Mouse (Mus musculus): ENCODE results near the gene Rab29. TPM values are rescaled to one million over a fixed set of nuclear protein-coding genes. Genes with fewer than 3 reads are reported as not detected.

Rab29 gene
- polyA plus RNA-seq, 1 experiment, result 3.5 TPM

GRCm38 (mm10) chr1:131882787-131883186 is 15.8 kb downstream of the Rab29 start:
- Histone ChIP-seq H3ac (ENCODE audit: control insufficient read depth, insufficient read length) (no peak overlapping the region), H3K4me2 (ENCODE audit: low read depth) (no peak overlapping the region), H3K27me3 (ENCODE audit: control insufficient read depth, insufficient read depth, insufficient read length) (peaks cover 11% of the 10 kb centered on the region), H3K36me3 (ENCODE audit: control insufficient read depth, insufficient read depth) (no peaks in the 10 kb centered on the region), H3K79me2 (ENCODE audit: control insufficient read depth, insufficient read depth) (no peaks in the 10 kb centered on the region), H3K4me3 (no peak overlapping the region)
- TF ChIP-seq SRF (IDR thresholded peaks at IDR 0.05; ENCODE audit: control insufficient read depth, insufficient read length, low read depth), result no peak
- no peak for TF ChIP-seq E2F4 (IDR thresholded peaks at IDR 0.05; ENCODE audit: insufficient read depth)
- TF ChIP-seq POLR2A (IDR thresholded peaks at IDR 0.05; ENCODE audit: insufficient read length, low read depth), result no peak
- no peak for TF ChIP-seq TCF12 (IDR thresholded peaks at IDR 0.05; ENCODE audit: insufficient read depth, poor library complexity, severe bottlenecking)
- TF ChIP-seq TCF3 (IDR thresholded peaks at IDR 0.05; ENCODE audit: insufficient read length, low read depth), result no peak
- TF ChIP-seq POLR2AphosphoS2 (IDR thresholded peaks at IDR 0.05; ENCODE audit: insufficient read length, low read depth), result no peak
- TF ChIP-seq CEBPB (IDR thresholded peaks at IDR 0.05; ENCODE audit: insufficient read depth, poor library complexity, severe bottlenecking), result no peak
- TF ChIP-seq MYOD1 (IDR thresholded peaks at IDR 0.05; ENCODE audit: control insufficient read depth in 1 of 3, insufficient read length in 2 of 3, low read depth in 2 of 3), result no peak
- no peak for TF ChIP-seq USF1 (IDR thresholded peaks at IDR 0.05; ENCODE audit: low read depth)

DNA sequence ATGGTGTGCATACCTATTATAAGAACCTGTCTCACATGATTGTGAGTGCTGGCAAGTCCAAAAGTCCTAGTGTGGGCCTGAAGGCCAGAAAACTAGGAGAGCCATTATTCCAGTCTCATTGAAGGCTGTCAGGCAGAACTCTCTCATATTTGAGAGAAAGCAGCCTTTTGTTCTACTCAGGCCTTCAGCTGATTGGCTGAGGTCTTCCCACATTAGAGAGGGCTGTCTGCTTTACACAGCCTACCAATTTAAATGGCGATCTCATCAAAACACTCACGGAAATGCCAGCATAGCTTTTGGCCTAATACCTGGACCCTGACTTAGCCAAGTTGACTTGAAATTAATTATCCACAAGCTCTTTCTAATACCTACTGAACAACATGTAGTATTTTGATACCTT is 19.1 kb downstream of the Rab29 start:
- no peak overlapping the region for H3ac ChIP-seq (ENCODE audit: control insufficient read depth, insufficient read length)
- peaks cover 19% of the 10 kb centered on the region for H3K27me3 ChIP-seq (ENCODE audit: control insufficient read depth, insufficient read depth, insufficient read length)
- H3K4me3 ChIP-seq, result no peak overlapping the region
- H3K79me2 ChIP-seq (ENCODE audit: control insufficient read depth, insufficient read depth), result no peaks in the 10 kb centered on the region
- no peaks in the 10 kb centered on the region for H3K36me3 ChIP-seq (ENCODE audit: control insufficient read depth, insufficient read depth)
- no peak for TF ChIP-seq SRF (IDR thresholded peaks at IDR 0.05; ENCODE audit: control insufficient read depth, insufficient read length, low read depth)
- TF ChIP-seq MAX (IDR thresholded peaks at IDR 0.05; ENCODE audit: low read depth), result no peak
- TF ChIP-seq MYOG (IDR thresholded peaks at IDR 0.05; ENCODE audit: control insufficient read depth in 1 of 3, insufficient read depth in 1 of 3, insufficient read length in 2 of 3, low read depth in 2 of 3), result no peak
- no peak for TF ChIP-seq CEBPB (IDR thresholded peaks at IDR 0.05; ENCODE audit: insufficient read depth, poor library complexity, severe bottlenecking)
- TF ChIP-seq TCF3 (IDR thresholded peaks at IDR 0.05; ENCODE audit: insufficient read length, low read depth), result no peak
- no peak overlapping the region for H3K4me2 ChIP-seq (ENCODE audit: low read depth)

DNA sequence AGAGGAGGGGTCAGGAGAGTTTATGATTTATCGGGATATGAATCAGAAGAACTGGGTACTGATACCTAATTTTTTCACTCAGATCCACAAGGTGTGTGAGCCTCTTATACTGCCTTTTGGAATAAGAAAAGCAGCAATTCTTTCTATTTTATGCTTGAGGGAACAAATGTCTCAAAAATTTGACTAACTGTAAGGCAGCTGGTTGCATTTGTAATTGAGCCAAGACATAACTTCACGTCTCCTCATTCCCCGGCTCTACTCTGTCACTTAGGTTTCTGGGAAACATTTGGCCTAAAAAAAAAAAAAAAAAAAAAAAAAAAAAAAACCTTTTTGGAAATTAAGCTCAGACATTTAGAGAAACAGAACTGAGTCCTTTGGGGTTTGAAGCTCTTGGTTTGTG is 19.6 kb downstream of the Rab29 start:
- peaks cover 19% of the 10 kb centered on the region for H3K27me3 ChIP-seq (ENCODE audit: control insufficient read depth, insufficient read depth, insufficient read length)
- H3ac ChIP-seq (ENCODE audit: control insufficient read depth, insufficient read length), result no peak overlapping the region
- no peaks in the 10 kb centered on the region for H3K36me3 ChIP-seq (ENCODE audit: control insufficient read depth, insufficient read depth)
- no peak overlapping the region for H3K4me2 ChIP-seq (ENCODE audit: low read depth)
- H3K4me3 ChIP-seq, result no peak overlapping the region
- H3K79me2 ChIP-seq (ENCODE audit: control insufficient read depth, insufficient read depth), result no peaks in the 10 kb centered on the region
- TF ChIP-seq REST (IDR thresholded peaks at IDR 0.05; ENCODE audit: insufficient read depth, insufficient read length) (no peak), USF1 (IDR thresholded peaks at IDR 0.05; ENCODE audit: low read depth) (no peak), TCF3 (IDR thresholded peaks at IDR 0.05; ENCODE audit: insufficient read length, low read depth) (no peak), CEBPB (IDR thresholded peaks at IDR 0.05; ENCODE audit: insufficient read depth, poor library complexity, severe bottlenecking) (no peak), POLR2A (IDR thresholded peaks at IDR 0.05; ENCODE audit: insufficient read length, low read depth) (no peak)

DNA sequence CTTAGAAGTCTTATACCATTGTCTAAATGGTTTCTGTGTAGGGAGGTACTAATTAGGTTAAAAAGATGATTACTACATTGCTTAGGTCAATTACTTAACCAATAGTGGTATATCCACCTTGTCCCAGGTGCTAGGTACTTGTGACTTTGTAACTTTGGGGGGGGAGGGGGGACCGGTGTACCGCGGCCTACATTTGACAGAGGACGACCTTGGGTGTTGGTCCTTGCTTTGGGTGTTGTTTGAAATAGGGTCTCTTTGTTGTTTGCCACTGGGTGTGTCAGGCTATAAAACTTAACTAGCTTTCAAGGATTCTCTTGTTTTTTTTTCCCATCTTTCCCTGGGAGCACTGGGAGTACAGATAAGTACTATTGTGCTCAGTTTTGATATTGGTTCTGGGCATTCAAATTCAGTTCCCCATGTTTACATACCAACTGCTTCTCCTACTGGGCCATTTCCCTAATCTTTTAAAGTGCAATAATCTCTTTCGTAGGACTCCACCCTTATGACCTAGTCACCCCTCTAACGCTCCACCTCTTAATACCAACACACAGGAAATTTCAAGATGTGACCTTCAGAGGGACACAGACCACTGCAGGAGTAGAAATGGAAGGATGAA is 23.1 kb downstream of the Rab29 start:
- Histone ChIP-seq H3K27me3 (ENCODE audit: control insufficient read depth, insufficient read depth, insufficient read length) (peaks cover 11% of the 10 kb centered on the region), H3K4me2 (ENCODE audit: low read depth) (no peak overlapping the region), H3K4me3 (no peak overlapping the region), H3ac (ENCODE audit: control insufficient read depth, insufficient read length) (no peak overlapping the region), H3K36me3 (ENCODE audit: control insufficient read depth, insufficient read depth) (no peaks in the 10 kb centered on the region), H3K79me2 (ENCODE audit: control insufficient read depth, insufficient read depth) (no peaks in the 10 kb centered on the region)
- TF ChIP-seq MYOG (IDR thresholded peaks at IDR 0.05; ENCODE audit: control insufficient read depth in 1 of 3, insufficient read depth in 1 of 3, insufficient read length in 2 of 3, low read depth in 2 of 3) (no peak), POLR2AphosphoS2 (IDR thresholded peaks at IDR 0.05; ENCODE audit: insufficient read length, low read depth) (no peak), E2F4 (IDR thresholded peaks at IDR 0.05; ENCODE audit: insufficient read depth) (no peak), MAX (IDR thresholded peaks at IDR 0.05; ENCODE audit: low read depth) (no peak), CEBPB (IDR thresholded peaks at IDR 0.05; ENCODE audit: insufficient read depth, poor library complexity, severe bottlenecking) (no peak), USF1 (IDR thresholded peaks at IDR 0.05; ENCODE audit: low read depth) (no peak), MYOD1 (IDR thresholded peaks at IDR 0.05; ENCODE audit: control insufficient read depth in 1 of 3, insufficient read length in 2 of 3, low read depth in 2 of 3) (no peak), SRF (IDR thresholded peaks at IDR 0.05; ENCODE audit: control insufficient read depth, insufficient read length, low read depth) (no peak), REST (IDR thresholded peaks at IDR 0.05; ENCODE audit: insufficient read depth, insufficient read length) (no peak), TCF12 (IDR thresholded peaks at IDR 0.05; ENCODE audit: insufficient read depth, poor library complexity, severe bottlenecking) (no peak), POLR2A (IDR thresholded peaks at IDR 0.05; ENCODE audit: insufficient read length, low read depth) (no peak), TCF3 (IDR thresholded peaks at IDR 0.05; ENCODE audit: insufficient read length, low read depth) (no peak)

GRCm38 (mm10) chr1:131891436-131891835 is 24.4 kb downstream of the Rab29 start:
- Histone ChIP-seq H3K36me3 (ENCODE audit: control insufficient read depth, insufficient read depth) (no peaks in the 10 kb centered on the region), H3K27me3 (ENCODE audit: control insufficient read depth, insufficient read depth, insufficient read length) (peaks cover 11% of the 10 kb centered on the region), H3K79me2 (ENCODE audit: control insufficient read depth, insufficient read depth) (no peaks in the 10 kb centered on the region), H3K4me3 (no peak overlapping the region), H3K4me2 (ENCODE audit: low read depth) (no peak overlapping the region), H3ac (ENCODE audit: control insufficient read depth, insufficient read length) (no peak overlapping the region)
- TF ChIP-seq USF1 (IDR thresholded peaks at IDR 0.05; ENCODE audit: low read depth), result no peak
- no peak for TF ChIP-seq POLR2AphosphoS2 (IDR thresholded peaks at IDR 0.05; ENCODE audit: insufficient read length, low read depth)
- TF ChIP-seq TCF3 (IDR thresholded peaks at IDR 0.05; ENCODE audit: insufficient read length, low read depth), result no peak
- no peak for TF ChIP-seq POLR2A (IDR thresholded peaks at IDR 0.05; ENCODE audit: insufficient read length, low read depth)
- no peak for TF ChIP-seq MAX (IDR thresholded peaks at IDR 0.05; ENCODE audit: low read depth)
- TF ChIP-seq MYOD1 (IDR thresholded peaks at IDR 0.05; ENCODE audit: control insufficient read depth in 1 of 3, insufficient read length in 2 of 3, low read depth in 2 of 3), result no peak
- TF ChIP-seq TCF12 (IDR thresholded peaks at IDR 0.05; ENCODE audit: insufficient read depth, poor library complexity, severe bottlenecking), result no peak
- TF ChIP-seq CEBPB (IDR thresholded peaks at IDR 0.05; ENCODE audit: insufficient read depth, poor library complexity, severe bottlenecking), result no peak
- no peak for TF ChIP-seq E2F4 (IDR thresholded peaks at IDR 0.05; ENCODE audit: insufficient read depth)
- TF ChIP-seq MYOG (IDR thresholded peaks at IDR 0.05; ENCODE audit: control insufficient read depth in 1 of 3, insufficient read depth in 1 of 3, insufficient read length in 2 of 3, low read depth in 2 of 3), result no peak
- TF ChIP-seq REST (IDR thresholded peaks at IDR 0.05; ENCODE audit: insufficient read depth, insufficient read length), result no peak
- no peak for TF ChIP-seq SRF (IDR thresholded peaks at IDR 0.05; ENCODE audit: control insufficient read depth, insufficient read length, low read depth)

Measured in myocyte (in vitro differentiated cells).